Mouse (Mus musculus): ENCODE results near the gene Smim9.

DNA sequence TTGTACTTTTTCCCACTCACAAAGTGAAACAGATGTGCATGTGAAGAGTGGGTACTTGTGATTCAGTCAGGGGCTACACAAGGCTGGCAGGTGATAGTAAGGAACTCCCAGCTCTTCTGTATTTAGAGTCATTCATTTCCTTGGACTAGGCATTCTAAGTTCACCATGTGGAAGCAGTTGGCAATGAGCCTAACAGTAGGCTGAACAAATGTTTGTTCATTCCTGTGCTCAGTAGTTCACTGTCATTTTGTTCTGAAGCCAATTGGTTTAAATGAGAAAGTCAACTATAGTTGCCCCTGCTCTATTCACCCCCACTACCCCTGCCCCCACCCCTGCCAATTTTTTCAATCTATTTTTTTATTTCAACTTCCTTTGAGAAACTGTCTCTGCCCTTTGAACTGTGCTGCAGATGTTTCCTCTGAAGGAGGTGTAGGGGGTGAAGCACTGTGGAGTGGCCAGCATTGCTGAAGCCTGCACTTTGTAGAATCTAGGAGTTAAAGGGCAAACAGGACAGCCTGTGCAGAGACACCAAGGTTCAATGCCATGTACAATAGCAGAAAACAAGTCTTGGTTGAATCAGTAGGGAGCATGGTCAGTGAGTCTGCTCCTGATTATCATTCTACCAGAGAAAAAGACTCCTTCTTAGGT lies 35.1 kb downstream of the Smim9 start:
- TF ChIP-seq POLR2AphosphoS2 (IDR thresholded peaks at IDR 0.05; ENCODE audit: low read depth, low read length) (no peak), POLR2A (IDR thresholded peaks at IDR 0.05; ENCODE audit: low read depth, low read length) (no peak), EP300 (IDR thresholded peaks at IDR 0.05; ENCODE audit: low read length) (no peak), ZNF384 (IDR thresholded peaks at IDR 0.05; ENCODE audit: low read depth, low read length) (no peak)

Data from CH12.LX (cell line).